8 mouse cellular contexts compared by ENCODE assay signal in the genomic region with DNA sequence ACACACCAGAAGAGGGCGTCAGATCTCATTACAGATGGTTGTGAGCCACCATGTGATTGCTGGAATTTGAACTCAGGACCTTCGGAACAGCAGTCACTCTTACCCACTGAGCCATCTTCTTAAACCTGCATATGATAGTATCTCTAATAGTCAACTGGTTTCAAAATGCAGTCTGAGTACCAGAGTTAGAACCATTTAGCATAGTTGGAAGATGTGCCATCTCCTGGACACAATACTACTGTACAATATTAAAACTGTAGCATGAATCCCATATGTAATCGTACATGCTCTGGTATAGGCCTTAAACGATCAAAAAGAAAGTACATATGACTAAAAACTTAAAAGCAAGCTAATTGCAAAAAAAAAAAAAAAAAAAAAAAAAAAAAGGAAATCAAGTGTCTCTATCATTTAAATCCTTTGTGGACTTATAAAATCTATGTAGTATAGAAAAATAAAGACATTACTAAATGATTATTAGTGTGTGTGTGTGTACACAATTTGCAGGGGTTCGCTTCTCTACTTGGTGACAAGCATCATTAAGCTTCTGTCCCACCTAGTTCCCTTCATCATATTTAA. TPM values are rescaled to one million over a fixed set of nuclear protein-coding genes. Genes with fewer than 3 reads are reported as not detected.
DNase-seq lines count a peak whose midpoint lies in the region; ATAC-seq and TF ChIP-seq lines count a peak whose summit lies in the region.

No protein-coding gene starts in this region.

- no peaks in the 10 kb centered on the region; the same call in 1 of the 2 replicates for H3K4me1 ChIP-seq in kidney, adult 2 months (ENCODE audit: control insufficient read depth, insufficient read depth, low read length)
- peaks cover 2% of the 10 kb centered on the region for H3K4me1 ChIP-seq in ES-Bruce4 (ENCODE audit: control insufficient read depth, insufficient read depth, low read length)
- H3K4me1 ChIP-seq in forebrain, embryonic 10.5 days = peaks cover 14% of the 10 kb centered on the region
- H3K4me1 ChIP-seq in limb, embryonic 13.5 days = peaks cover 16% of the 10 kb centered on the region

- H3K27me3 ChIP-seq in kidney, adult 2 months (replicated peaks; ENCODE audit: control insufficient read depth, insufficient read depth, low read length) = no peaks in the 10 kb centered on the region
- H3K27me3 ChIP-seq in ES-Bruce4 (ENCODE audit: control insufficient read depth, insufficient read depth, low read length, poor library complexity, severe bottlenecking) = no peaks in the 10 kb centered on the region
- no peaks in the 10 kb centered on the region for H3K27me3 ChIP-seq in forebrain, embryonic 10.5 days (ENCODE audit: poor library complexity, severe bottlenecking)
- no peaks in the 10 kb centered on the region for H3K27me3 ChIP-seq in limb, embryonic 13.5 days
- no peaks in the 10 kb centered on the region for H3K27me3 ChIP-seq in splenic B cell, adult 2 months (ENCODE audit: control insufficient read depth, insufficient read depth, low read length, poor library complexity, severe bottlenecking)

- TF ChIP-seq EP300 in ES-Bruce4 (IDR thresholded peaks at IDR 0.05; ENCODE audit: insufficient read depth, low read depth, low read length) = no peak

- no peak for ATAC-seq in limb, embryonic 13.5 days (ENCODE audit: low FRiP score, low read depth)

- H3K9me3 ChIP-seq in ES-Bruce4 (replicated peaks; ENCODE audit: control insufficient read depth, insufficient read depth, low read length, poor library complexity, severe bottlenecking) = no peaks in the 10 kb centered on the region
- H3K9me3 ChIP-seq in forebrain, embryonic 10.5 days = no peaks in the 10 kb centered on the region
- H3K9me3 ChIP-seq in limb, embryonic 13.5 days = no peaks in the 10 kb centered on the region

- peak overlapping the region; percentile 27; the same call in 1 of the 2 replicates for H3K27ac ChIP-seq in kidney, adult 2 months (ENCODE audit: insufficient read depth, low read depth, low read length)
- peak overlapping the region; percentile 14; the same call in 1 of the 2 replicates for H3K27ac ChIP-seq in ES-Bruce4 (ENCODE audit: insufficient read depth, low read length)
- peak overlapping the region; percentile 94 for H3K27ac ChIP-seq in forebrain, embryonic 10.5 days
- H3K27ac ChIP-seq in limb, embryonic 13.5 days = peak overlapping the region; percentile 84

- peak overlapping the region; percentile 59 for H3K4me3 ChIP-seq in kidney, adult 2 months (ENCODE audit: insufficient read depth, low read depth, low read length)
- H3K4me3 ChIP-seq in ES-Bruce4 (ENCODE audit: low read depth, low read length) = peak overlapping the region; percentile 52
- peak overlapping the region; percentile 79 for H3K4me3 ChIP-seq in forebrain, embryonic 10.5 days
- H3K4me3 ChIP-seq in limb, embryonic 13.5 days = peak overlapping the region; percentile 78

- 67% methylated on average over 5 of the region's 5 CpGs for WGBS in kidney, adult 2 months
- WGBS in forebrain, embryonic 10.5 days = 80% methylated on average over 5 of the region's 5 CpGs
- WGBS in limb, embryonic 13.5 days = 78% methylated on average over 5 of the region's 5 CpGs

- H3K4me2 ChIP-seq in limb, embryonic 13.5 days (replicated peaks) = peak overlapping the region; percentile 72

- TF ChIP-seq CTCF in kidney, adult 2 months (conservative IDR thresholded peaks at IDR 0.05; ENCODE audit: insufficient read depth, insufficient read length, low read depth, low read length) = no peak
- TF ChIP-seq CTCF in ES-Bruce4 (IDR thresholded peaks at IDR 0.05; ENCODE audit: low read depth, low read length) = no peak

- no peak overlapping the region for H3K9ac ChIP-seq in ES-Bruce4 (ENCODE audit: low read depth, poor library complexity, severe bottlenecking)
- peak overlapping the region; percentile 80; the same call in 1 of the 2 replicates for H3K9ac ChIP-seq in limb, embryonic 13.5 days

- peak; percentile 4 for DNase-seq in kidney, adult 2 months
- DNase-seq in kidney, postnatal 25 days = no peak
- DNase-seq in forebrain, embryonic 10.5 days (ENCODE audit: extremely low spot score, low spot score) = no peak
- peak; percentile 23 for DNase-seq in splenic B cell, adult 2 months (ENCODE audit: low read depth, low spot score)
- no peak for DNase-seq in urinary bladder, postnatal 25 days (ENCODE audit: low spot score)
- no peak for DNase-seq in frontal cortex, postnatal 10 days (ENCODE audit: low spot score in 2 of 2)

- H3K36me3 ChIP-seq in kidney, adult 2 months (ENCODE audit: control insufficient read depth, insufficient read depth, low read length) = no peaks in the 10 kb centered on the region
- H3K36me3 ChIP-seq in ES-Bruce4 (ENCODE audit: control insufficient read depth, insufficient read depth, low read length, poor library complexity, severe bottlenecking) = peaks cover 25% of the 10 kb centered on the region
- peaks cover 23% of the 10 kb centered on the region for H3K36me3 ChIP-seq in forebrain, embryonic 10.5 days (replicated peaks)
- H3K36me3 ChIP-seq in limb, embryonic 13.5 days = peaks cover 10% of the 10 kb centered on the region
- H3K36me3 ChIP-seq in splenic B cell, adult 2 months (ENCODE audit: control insufficient read depth, insufficient read depth, low read length, poor library complexity, severe bottlenecking) = peaks cover 6% of the 10 kb centered on the region; the same call in 1 of the 2 replicates

- no peak for TF ChIP-seq POLR2A in kidney, adult 2 months (IDR thresholded peaks at IDR 0.05; ENCODE audit: low read depth, low read length)
- TF ChIP-seq POLR2A in ES-Bruce4 (IDR thresholded peaks at IDR 0.05; ENCODE audit: insufficient read depth, low read length) = no peak

RNA-seq across cellular contexts. Expression of gene Mad2l1, which starts 0.7 kb away (rescaled TPM):
- polyA plus RNA-seq in kidney, adult 2 months (2012; rRNA removed) = 1.6 and 2.5 TPM in 2 replicates
- 216 and 238 TPM in 2 replicates for polyA plus RNA-seq in ES-Bruce4 (2011; ENCODE audit: insufficient read depth, insufficient read length, low read depth, missing spikeins)
- 168 and 170 TPM in 2 replicates for polyA plus RNA-seq in forebrain, embryonic 10.5 days (2016; fragmentation: Nextera tagmentation; extraction: Ambion mirVana)
- polyA plus RNA-seq in limb, embryonic 13.5 days (2015; fragmentation: Nextera tagmentation; extraction: Ambion mirVana) = 83.5 and 86.1 TPM in 2 replicates

RNA-seq across cellular contexts. Expression of gene Vmn1r32, which starts 25.4 kb away (rescaled TPM):
- polyA plus RNA-seq in kidney, adult 2 months (2012; rRNA removed) = not detected in 2 replicates
- polyA plus RNA-seq in ES-Bruce4 (2011; ENCODE audit: insufficient read depth, insufficient read length, low read depth, missing spikeins) = not detected in 2 replicates
- polyA plus RNA-seq in forebrain, embryonic 10.5 days (2016; fragmentation: Nextera tagmentation; extraction: Ambion mirVana) = 0.07 and 0.10 TPM in 2 replicates
- polyA plus RNA-seq in limb, embryonic 13.5 days (2015; fragmentation: Nextera tagmentation; extraction: Ambion mirVana) = 0.06 and 0.18 TPM in 2 replicates

Comparison
In these comparisons a context has a peak if more than half of its experiments do, and no peak if none do; other contexts are left out.
1. DNase-seq: peak in kidney, adult 2 months (single experiment) and splenic B cell, adult 2 months (single experiment); none in kidney, postnatal 25 days (0 of 2), forebrain, embryonic 10.5 days (single experiment), urinary bladder, postnatal 25 days (single experiment) and frontal cortex, postnatal 10 days (0 of 2).
2. H3K27ac ChIP-seq: peak in every context shown above with its lines; median percentile 94 in forebrain, embryonic 10.5 days; 84 in limb, embryonic 13.5 days; 27 in kidney, adult 2 months; 14 in ES-Bruce4.
3. RNA of gene Mad2l1, which starts 0.7 kb away (polyA plus RNA-seq): 216 to 238 TPM in ES-Bruce4, 168 to 170 TPM in forebrain, embryonic 10.5 days and 83.5 to 86.1 TPM in limb, embryonic 13.5 days; 1.6 to 2.5 TPM in kidney, adult 2 months; every median in the first group is over 10 times any median in the second.
4. Peak in every context shown above with its lines, with median percentiles within 50 percentile points of each other: H3K4me3 ChIP-seq.